Mouse (Mus musculus) megakaryocyte-erythroid progenitor cell, adult 5-6 weeks (primary cell): ENCODE results near the gene Prl8a9. TPM values are rescaled to one million over a fixed set of nuclear protein-coding genes. Genes with fewer than 3 reads are reported as not detected.

Source experiments
- ATAC-seq: replicated peaks from 2 replicates; pipeline ENCODE4 v1.8.0; 2016; ENCODE audit warnings: mild to moderate bottlenecking, inconsistent platforms; ENCODE audit not compliant: severe bottlenecking, poor library complexity, low FRiP score, low TSS enrichment
- total RNA-seq, 2 experiments: library from RNA; stranded (forward) in 1 of 2; stranded (reverse) in 1 of 2; fragments of 200-1000, 215-1000 nt in 1 of 2; fragments of >200 nt in 1 of 2; fragmentation: Nextera tagmentation in 1 of 2; gene quantifications; 2 replicates each; pipeline ENCODE4 v1.2.3; 2014 to 2017

The Prl8a9 gene
- total RNA-seq (2014; fragmentation: Nextera tagmentation), result not detected in 2 replicates
- not detected in 2 replicates for total RNA-seq (2017)

GRCm38 (mm10) chr13:27564506-27564905 is at the start of gene Prl8a9:
Gene Prl8a9, minus strand, starts transcription at chr13:27564606.
- no peak for ATAC-seq

- ATAC-seq, result no peak
These were observed 46.1 kb upstream of the Prl8a9 start, which contains the start of gene Prl7b1 for GRCm38 (mm10) chr13:27610482-27610881. Gene Prl7b1, minus strand, starts transcription at chr13:27610582.

GRCm38 (mm10) chr13:27582071-27582470 is 17.7 kb upstream of the Prl8a9 start, which contains the start of gene Prl8a1:
Gene Prl8a1, minus strand, starts transcription at chr13:27582171.
- ATAC-seq, result no peak

GRCm38 (mm10) chr13:27553336-27553735 is 11.1 kb downstream of the Prl8a9 start:
- no peak for ATAC-seq

- no peak for ATAC-seq
These were observed 41.2 kb downstream of the Prl8a9 start for GRCm38 (mm10) chr13:27523156-27523555.

GRCm38 (mm10) chr13:27513117-27513516 is 51.3 kb downstream of the Prl8a9 start, which contains the start of gene Prl8a8:
Gene Prl8a8, minus strand, starts transcription at chr13:27513217.
- no peak for ATAC-seq

Other genes starting within 250 kb of the Prl8a9 start
- gene Prl8a2, start 218.9 kb downstream of the Prl8a9 start, total RNA-seq (2014; fragmentation: Nextera tagmentation), result not detected in 2 replicates
- not detected in 2 replicates for gene Prl8a2, start 218.9 kb downstream of the Prl8a9 start, total RNA-seq (2017)
- not detected in 2 replicates for gene Prl2b1, start 173.8 kb downstream of the Prl8a9 start, total RNA-seq (2014; fragmentation: Nextera tagmentation)
- gene Prl2b1, start 173.8 kb downstream of the Prl8a9 start, total RNA-seq (2017), result not detected in 2 replicates
- not detected in 2 replicates for gene Prl8a6, start 125.9 kb downstream of the Prl8a9 start, total RNA-seq (2014; fragmentation: Nextera tagmentation)
- not detected in 2 replicates for gene Prl8a6, start 125.9 kb downstream of the Prl8a9 start, total RNA-seq (2017)
- not detected in 2 replicates for gene Prl8a8, start 51.4 kb downstream of the Prl8a9 start, total RNA-seq (2014; fragmentation: Nextera tagmentation)
- not detected in 2 replicates for gene Prl8a8, start 51.4 kb downstream of the Prl8a9 start, total RNA-seq (2017)
- gene Prl8a1, start 17.6 kb upstream of the Prl8a9 start, total RNA-seq (2014; fragmentation: Nextera tagmentation), result not detected in 2 replicates
- not detected in 2 replicates for gene Prl8a1, start 17.6 kb upstream of the Prl8a9 start, total RNA-seq (2017)
- not detected in 2 replicates for gene Prl7b1, start 46.0 kb upstream of the Prl8a9 start, total RNA-seq (2014; fragmentation: Nextera tagmentation)
- not detected in 2 replicates for gene Prl7b1, start 46.0 kb upstream of the Prl8a9 start, total RNA-seq (2017)
- not detected in 2 replicates for gene Prl7a1, start 77.9 kb upstream of the Prl8a9 start, total RNA-seq (2014; fragmentation: Nextera tagmentation)
- not detected in 2 replicates for gene Prl7a1, start 77.9 kb upstream of the Prl8a9 start, total RNA-seq (2017)
- not detected in 2 replicates for gene Prl7a2, start 103.4 kb upstream of the Prl8a9 start, total RNA-seq (2014; fragmentation: Nextera tagmentation)
- not detected in 2 replicates for gene Prl7a2, start 103.4 kb upstream of the Prl8a9 start, total RNA-seq (2017)
- gene Prl7d1, start 152.1 kb upstream of the Prl8a9 start, total RNA-seq (2014; fragmentation: Nextera tagmentation), result not detected in 2 replicates
- not detected in 2 replicates for gene Prl7d1, start 152.1 kb upstream of the Prl8a9 start, total RNA-seq (2017)
- gene Prl7c1, start 216.2 kb upstream of the Prl8a9 start, total RNA-seq (2014; fragmentation: Nextera tagmentation), result not detected in 2 replicates
- not detected in 2 replicates for gene Prl7c1, start 216.2 kb upstream of the Prl8a9 start, total RNA-seq (2017)
- not detected in 2 replicates for gene Prl2a1, start 237.0 kb upstream of the Prl8a9 start, total RNA-seq (2014; fragmentation: Nextera tagmentation)
- gene Prl2a1, start 237.0 kb upstream of the Prl8a9 start, total RNA-seq (2017), result not detected in 2 replicates